Mouse (Mus musculus): ENCODE measurements at regions not wholly inside any gene's neighbourhood (a gene's known extent, or its start where the extent isn't known, plus 50 kb on each side); places are given as distances from the start of the nearest gene placed in this dataset.

- TF ChIP-seq EP300 (optimal IDR thresholded peaks at IDR 0.05) (no peak), CTCF (IDR thresholded peaks at IDR 0.05; ENCODE audit: low read depth) (no peak)
These were observed 634.4 kb downstream of the Inhba start for GRCm38 (mm10) chr13:16646056-16646455.

Data from stomach, postnatal 0 days (tissue).